Mouse (Mus musculus) kidney, adult 2 months (tissue): ENCODE data around the gene Wdfy4.

ENCODE experiments used
- CTCF ChIP-seq: fragments of 200-500 bp; conservative IDR thresholded peaks from 2 replicates; pipeline ENCODE4 v1.5.1; 2011; ENCODE audit warnings: low read depth, mild to moderate bottlenecking, control low read depth, low read length, moderate library complexity, mixed read lengths; ENCODE audit not compliant: insufficient read depth, insufficient read length
- POLR2A ChIP-seq: fragments of 200-500 bp; IDR thresholded peaks from one replicate; pipeline ENCODE4 v1.6.1; 2011; ENCODE audit warnings: low read depth, low read length, control low read depth

DNA sequence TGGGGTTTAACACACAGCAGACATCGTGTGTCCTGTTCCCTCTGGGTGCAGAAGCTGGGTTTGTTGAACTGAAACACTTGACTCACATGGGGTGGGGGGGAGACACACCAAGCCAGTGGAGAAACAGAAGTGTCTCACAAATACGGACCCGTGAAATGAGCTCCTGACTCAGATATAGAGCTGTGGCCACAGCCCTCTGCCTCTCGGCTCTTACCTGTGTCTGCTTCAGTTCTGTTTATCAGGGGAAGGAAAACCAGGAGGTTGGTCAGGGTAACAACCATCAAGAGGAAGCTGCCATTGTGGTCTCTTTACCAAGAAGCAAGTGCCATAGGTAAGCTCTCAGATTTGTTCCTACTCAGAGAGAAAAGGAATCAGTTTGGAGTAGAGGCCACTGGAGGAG is 16.6 kb downstream of the Wdfy4 start:
- no peak for TF ChIP-seq CTCF
- no peak for TF ChIP-seq POLR2A
